ENCODE assay signal across 1 mouse cellular context in genomic region chr10:75292206-75292605, GRCm38 (mm10). TPM values are rescaled to one million over a fixed set of nuclear protein-coding genes. Genes with fewer than 3 reads are reported as not detected.
"Had no signal": no experiment of that assay in that cellular context is flagged by ENCODE, and none has a peak within 500 bp of the region (broad histone marks: within the 10 kb centered on the region; RNA-seq: fewer than 3 reads in every experiment).

No protein-coding gene starts in this region.

RNA-seq across cellular contexts. Expression of gene Adora2a, which starts 24.5 kb away (rescaled TPM):
- polyA plus RNA-seq: erythroblast, embryonic 14.5 days had no signal
